Mouse (Mus musculus) liver, embryonic 15.5 days (tissue): ENCODE measurements around the gene Pim3. TPM values are rescaled to one million over a fixed set of nuclear protein-coding genes. Genes with fewer than 3 reads are reported as not detected.
A peak's percentile ranks its signal among the peaks of the same experiment; 100 is the strongest.

Experiments used
- ATAC-seq: fragments of 200-750 bp; cut with Nextera tagmentation; 2 replicates; pipeline ENCODE4 v1.8.0; 2017; ENCODE audit warnings: moderate number of reproducible peaks, mild to moderate bottlenecking, moderate library complexity; ENCODE audit not compliant: insufficient read depth
- H3K27ac ChIP-seq: fragments of 300-500 bp; sonication (generic); replicated peaks from 2 replicates; pipeline ENCODE4 v1.5.1; 2015; ENCODE audit warnings: mild to moderate bottlenecking, inconsistent platforms
- H3K27me3 ChIP-seq: fragments of 300-500 bp; sonication (generic); 2 replicates; pipeline ENCODE4 v1.6.1; 2015; ENCODE audit warnings: mild to moderate bottlenecking, inconsistent platforms
- H3K36me3 ChIP-seq: fragments of 300-500 bp; sonication (generic); replicated peaks from 2 replicates; pipeline ENCODE4 v1.6.1; 2015; ENCODE audit warnings: moderate library complexity, mild to moderate bottlenecking, inconsistent platforms
- H3K4me1 ChIP-seq: fragments of 300-500 bp; sonication (generic); replicated peaks from 2 replicates; pipeline ENCODE4 v1.6.1; 2015; ENCODE audit warnings: inconsistent platforms
- H3K4me2 ChIP-seq: fragments of 300-500 bp; sonication (generic); 2 replicates; pipeline ENCODE4 v1.6.1; 2015; ENCODE audit warnings: moderate library complexity, mild to moderate bottlenecking, inconsistent platforms
- H3K4me3 ChIP-seq: fragments of 300-500 bp; sonication (generic); replicated peaks from 2 replicates; pipeline ENCODE4 v1.5.1; 2015; ENCODE audit warnings: mild to moderate bottlenecking, inconsistent platforms
- H3K9ac ChIP-seq: fragments of 300-500 bp; sonication (generic); 2 replicates; pipeline ENCODE4 v1.6.1; 2015; ENCODE audit warnings: moderate library complexity, mild to moderate bottlenecking, inconsistent platforms
- H3K9me3 ChIP-seq: fragments of 300-500 bp; sonication (generic); replicated peaks from 2 replicates; pipeline ENCODE4 v1.6.1; 2016; ENCODE audit warnings: inconsistent platforms
- WGBS: fragments of 180-500 bp; shearing (Covaris S2); methylation state at CpG from one replicate; pipeline ENCODE4 v1.1.7; 2015; ENCODE audit warnings: mixed read lengths; ENCODE audit not compliant: insufficient replicate concordance; 5-methylcytosine and 5-hydroxymethylcytosine counted together
- polyA plus RNA-seq: library from polyadenylated mRNA; unstranded; fragments of >200 nt; fragmentation: Nextera tagmentation; extraction: Ambion mirVana; gene quantifications from 2 replicates; pipeline ENCODE4 v1.2.1, GENCODE M21; 2015

Gene Pim3
- polyA plus RNA-seq, 1 experiment from 2014 or later = 22.0 TPM

GRCm38 (mm10) chr15:88827466-88827865 lies 34.5 kb upstream of the Pim3 start:
- Histone ChIP-seq H3K36me3 (peaks cover 32% of the 10 kb centered on the region), H3K4me3 (no peak overlapping the region), H3K4me1 (peaks cover 10% of the 10 kb centered on the region; the same call in 1 of the 2 replicates), H3K4me2 (no peak overlapping the region), H3K9ac (no peak overlapping the region), H3K27ac (no peak overlapping the region), H3K27me3 (no peaks in the 10 kb centered on the region), H3K9me3 (no peaks in the 10 kb centered on the region)
- WGBS = 77% methylated on average over 6 of the region's 6 CpGs
- ATAC-seq = no peak

DNA sequence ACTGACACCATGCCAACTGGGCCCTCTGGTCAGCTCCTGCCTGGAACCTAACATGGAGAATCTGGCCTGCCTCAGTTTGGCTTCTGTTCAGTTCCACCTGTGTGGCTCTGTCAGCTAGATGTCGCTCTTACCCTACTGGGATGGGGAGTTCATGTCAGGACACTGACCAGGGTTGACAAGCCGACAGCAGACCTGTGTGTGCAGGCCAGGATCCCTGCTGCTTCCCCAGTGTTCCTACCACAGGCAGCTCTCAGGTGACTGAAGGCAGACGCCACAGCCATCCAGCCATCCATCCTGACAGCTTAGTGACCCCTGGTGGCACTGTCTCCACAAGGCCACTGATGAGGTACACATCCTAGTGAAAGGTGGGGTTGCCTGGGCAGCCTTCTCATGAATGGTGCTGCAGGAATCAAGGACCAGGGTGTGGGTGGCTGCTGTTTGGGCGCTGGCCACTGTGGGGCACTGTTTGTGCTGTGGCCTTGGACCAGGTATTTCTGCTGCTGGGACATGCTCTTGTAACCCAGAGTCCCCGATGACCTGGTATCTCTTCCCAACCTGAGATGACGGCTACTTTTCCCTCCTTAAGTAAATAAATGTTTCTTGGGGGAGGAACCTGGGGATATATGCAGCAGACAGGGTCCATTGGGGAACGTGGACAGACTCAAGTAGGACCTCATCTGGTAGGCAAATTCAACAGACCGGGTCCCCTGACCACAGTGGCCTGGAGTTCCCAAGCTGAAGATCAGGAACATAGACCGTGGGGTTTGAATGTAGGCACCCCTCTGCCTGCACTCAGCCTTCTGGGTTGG lies 33.8 kb upstream of the Pim3 start:
- Histone ChIP-seq H3K27ac (no peak overlapping the region), H3K4me1 (peaks cover 10% of the 10 kb centered on the region; the same call in 1 of the 2 replicates), H3K4me2 (no peak overlapping the region), H3K27me3 (no peaks in the 10 kb centered on the region), H3K9me3 (no peaks in the 10 kb centered on the region), H3K9ac (no peak overlapping the region), H3K4me3 (no peak overlapping the region), H3K36me3 (peaks cover 25% of the 10 kb centered on the region)
- ATAC-seq = peak; percentile 45; the same call in 1 of the 2 replicates
- 26% methylated on average over 9 of the region's 9 CpGs for WGBS

DNA sequence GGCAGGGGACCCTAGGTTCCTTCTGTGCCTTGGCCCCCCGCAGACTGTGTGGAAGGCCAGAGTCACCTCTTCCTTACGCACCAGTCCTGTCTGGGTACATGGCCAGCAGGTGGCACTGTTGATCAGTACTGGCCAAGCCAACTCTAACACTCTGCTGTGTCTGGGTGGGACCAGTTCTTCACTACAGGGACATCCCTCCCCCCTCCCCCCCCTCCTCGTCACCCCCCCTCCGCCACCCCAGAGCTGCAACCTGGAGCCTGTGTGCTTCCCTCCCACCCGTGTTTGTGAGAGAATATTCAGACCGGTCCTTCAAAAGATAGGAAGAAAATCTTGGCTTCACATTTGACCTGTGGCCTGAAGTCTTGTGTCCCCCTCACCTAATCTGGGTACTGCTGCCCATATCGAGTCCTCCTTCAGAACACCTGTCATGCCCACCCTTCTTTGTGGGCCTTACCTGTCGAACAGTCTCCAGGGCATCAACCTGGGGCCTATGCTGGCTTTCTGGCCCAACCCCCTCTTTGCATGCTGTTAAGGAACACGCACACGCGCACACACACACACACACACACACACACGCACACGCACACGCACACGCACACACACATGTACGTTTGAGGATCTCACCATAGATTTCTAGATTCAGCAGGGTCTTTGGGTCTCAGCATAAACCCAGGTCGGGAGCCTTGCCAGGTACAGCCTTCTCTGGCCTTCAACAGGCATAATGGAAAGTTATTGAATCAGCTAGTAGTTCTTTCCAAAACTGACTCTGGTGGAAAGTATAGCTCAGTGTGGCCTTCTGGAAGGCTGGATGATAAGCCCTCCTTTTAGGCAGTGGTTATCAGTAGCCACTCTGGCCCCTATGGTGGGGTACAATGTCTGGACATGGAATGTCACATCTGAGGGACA lies 32.9 kb upstream of the Pim3 start:
- Histone ChIP-seq H3K9ac (no peak overlapping the region), H3K27ac (no peak overlapping the region), H3K4me2 (no peak overlapping the region), H3K36me3 (peaks cover 17% of the 10 kb centered on the region), H3K9me3 (no peaks in the 10 kb centered on the region), H3K4me1 (peaks cover 10% of the 10 kb centered on the region; the same call in 1 of the 2 replicates), H3K4me3 (no peak overlapping the region), H3K27me3 (no peaks in the 10 kb centered on the region)
- peak; percentile 73 for ATAC-seq
- WGBS = 45% methylated on average over 17 of the region's 17 CpGs

GRCm38 (mm10) chr15:88829791-88830440 lies 32.1 kb upstream of the Pim3 start:
- 58% methylated on average over 6 of the region's 6 CpGs for WGBS
- H3K9ac ChIP-seq = no peak overlapping the region
- no peaks in the 10 kb centered on the region for H3K9me3 ChIP-seq
- no peak overlapping the region for H3K4me2 ChIP-seq
- no peak overlapping the region for H3K4me3 ChIP-seq
- H3K27me3 ChIP-seq = no peaks in the 10 kb centered on the region
- peaks cover 8% of the 10 kb centered on the region for H3K36me3 ChIP-seq
- peaks cover 10% of the 10 kb centered on the region; the same call in 1 of the 2 replicates for H3K4me1 ChIP-seq
- ATAC-seq = no peak
- H3K27ac ChIP-seq = no peak overlapping the region

DNA sequence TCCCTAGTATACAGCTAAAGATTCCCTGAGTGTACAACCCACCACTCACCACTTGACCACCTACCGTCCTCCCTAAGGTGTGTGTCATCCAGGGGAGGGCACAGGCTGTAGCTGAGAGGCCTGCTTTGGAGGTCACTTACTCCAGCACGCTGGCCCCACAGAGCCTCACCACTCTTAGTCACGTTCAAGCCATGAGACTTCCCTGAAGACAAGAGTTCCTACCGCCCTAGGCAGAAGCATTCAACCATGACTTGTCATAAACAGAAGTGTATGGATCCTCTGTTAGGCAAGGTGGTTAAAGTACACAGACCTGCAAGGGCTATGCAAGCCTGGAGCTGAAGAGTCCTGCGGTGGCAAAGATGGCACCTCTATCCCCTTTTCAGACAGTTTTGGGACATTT lies 31.3 kb upstream of the Pim3 start:
- Histone ChIP-seq H3K36me3 (0 out of 2 replicates have a peak, but pooled peaks cover 4% of the 10 kb centered on the region), H3K4me1 (peaks cover 10% of the 10 kb centered on the region; the same call in 1 of the 2 replicates), H3K27ac (no peak overlapping the region), H3K9me3 (no peaks in the 10 kb centered on the region), H3K4me3 (no peak overlapping the region), H3K9ac (no peak overlapping the region), H3K27me3 (0 out of 2 replicates have a peak, but pooled peaks cover 4% of the 10 kb centered on the region), H3K4me2 (no peak overlapping the region)
- ATAC-seq = no peak
- WGBS = 59% methylated on average over 5 of the region's 5 CpGs

- 53% methylated on average over 5 of the region's 5 CpGs for WGBS
- Histone ChIP-seq H3K9ac (no peak overlapping the region), H3K9me3 (no peaks in the 10 kb centered on the region), H3K36me3 (no peaks in the 10 kb centered on the region), H3K4me2 (no peak overlapping the region), H3K27ac (0 out of 2 replicates have a peak overlapping the region, but pooled peaks have one; percentile 3), H3K4me1 (peaks cover 10% of the 10 kb centered on the region), H3K4me3 (no peak overlapping the region), H3K27me3 (peaks cover 4% of the 10 kb centered on the region; the same call in 1 of the 2 replicates)
- no peak for ATAC-seq
These were observed 30.5 kb upstream of the Pim3 start for GRCm38 (mm10) chr15:88831482-88831881.

GRCm38 (mm10) chr15:88832536-88832935 lies 29.4 kb upstream of the Pim3 start:
- Histone ChIP-seq H3K36me3 (no peaks in the 10 kb centered on the region), H3K27ac (no peak overlapping the region), H3K27me3 (peaks cover 10% of the 10 kb centered on the region), H3K4me1 (peaks cover 15% of the 10 kb centered on the region), H3K4me3 (no peak overlapping the region), H3K9me3 (no peaks in the 10 kb centered on the region), H3K9ac (no peak overlapping the region), H3K4me2 (no peak overlapping the region)
- ATAC-seq = no peak
- WGBS = 63% methylated on average over 9 of the region's 9 CpGs

DNA sequence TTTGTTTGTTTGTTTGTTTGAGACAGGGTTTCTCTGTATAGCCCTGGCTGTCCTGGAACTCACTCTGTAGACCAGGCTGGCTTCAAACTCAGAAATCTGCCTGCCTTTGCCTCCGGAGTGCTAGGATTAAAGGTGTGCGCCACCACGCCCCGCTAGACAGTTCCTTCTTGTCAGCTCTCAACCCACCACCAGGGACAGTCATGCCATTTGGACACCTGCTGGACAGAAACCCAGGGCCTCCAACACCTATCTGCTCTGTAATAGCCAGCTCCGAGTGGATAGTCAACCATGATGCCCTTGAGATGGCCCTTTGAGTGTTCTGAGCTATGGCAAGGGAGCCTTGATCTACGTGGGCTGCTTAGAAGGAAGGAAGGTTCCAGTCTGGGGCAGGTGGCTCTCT lies 26.0 kb upstream of the Pim3 start:
- no peak overlapping the region for H3K4me3 ChIP-seq
- 0 out of 2 replicates have a peak overlapping the region, but pooled peaks have one; percentile 65 for H3K4me2 ChIP-seq
- H3K27ac ChIP-seq = 0 out of 2 replicates have a peak overlapping the region, but pooled peaks have one; percentile 16
- H3K9ac ChIP-seq = no peak overlapping the region
- H3K36me3 ChIP-seq = no peaks in the 10 kb centered on the region
- 68% methylated on average over 6 of the region's 6 CpGs for WGBS
- H3K4me1 ChIP-seq = peaks cover 20% of the 10 kb centered on the region
- no peaks in the 10 kb centered on the region for H3K9me3 ChIP-seq
- peaks cover 24% of the 10 kb centered on the region for H3K27me3 ChIP-seq
- ATAC-seq = no peak

DNA sequence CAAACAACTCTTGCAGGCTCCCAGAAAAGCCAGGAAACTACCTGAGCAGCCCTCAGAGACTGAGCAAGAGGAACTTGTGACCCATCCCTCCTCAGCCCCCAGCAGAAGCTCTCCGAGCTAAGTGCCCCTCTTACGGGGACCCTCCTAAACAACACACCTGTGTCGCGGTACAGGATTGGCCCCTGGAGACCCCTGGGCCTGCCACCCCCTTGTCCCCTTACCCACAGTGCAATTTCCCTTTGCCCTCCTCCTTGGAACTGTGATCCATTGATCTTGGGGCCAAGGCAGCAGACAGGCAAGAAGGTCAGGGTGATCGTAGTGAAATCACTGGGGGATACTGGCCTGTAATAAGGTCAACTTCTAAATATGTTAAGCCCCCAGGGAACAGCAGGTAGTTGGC lies 25.4 kb upstream of the Pim3 start:
- WGBS = 46% methylated on average over 5 of the region's 5 CpGs
- Histone ChIP-seq H3K9me3 (no peaks in the 10 kb centered on the region), H3K4me2 (peak overlapping the region; percentile 65), H3K27ac (peak overlapping the region; percentile 16; the same call in 1 of the 2 replicates), H3K4me1 (peaks cover 20% of the 10 kb centered on the region), H3K36me3 (no peaks in the 10 kb centered on the region), H3K4me3 (peak overlapping the region; percentile 56; the same call in 1 of the 2 replicates), H3K27me3 (peaks cover 24% of the 10 kb centered on the region), H3K9ac (peak overlapping the region; percentile 12; the same call in 1 of the 2 replicates)
- no peak for ATAC-seq

GRCm38 (mm10) chr15:88837199-88837932 lies 24.6 kb upstream of the Pim3 start:
- no peak overlapping the region for H3K9ac ChIP-seq
- no peaks in the 10 kb centered on the region for H3K36me3 ChIP-seq
- peak overlapping the region; percentile 59 for H3K27ac ChIP-seq
- H3K27me3 ChIP-seq = peaks cover 24% of the 10 kb centered on the region
- under 1% methylated on average over 39 of the region's 39 CpGs for WGBS
- peak; percentile 76 for ATAC-seq
- H3K4me2 ChIP-seq = peak overlapping the region; percentile 65
- H3K4me3 ChIP-seq = peak overlapping the region; percentile 56
- peaks cover 16% of the 10 kb centered on the region for H3K4me1 ChIP-seq
- H3K9me3 ChIP-seq = no peaks in the 10 kb centered on the region
